8 mouse cellular contexts compared by ENCODE assay signal in genomic region chr2:26140292-26140819, GRCm38 (mm10). TPM values are rescaled to one million over a fixed set of nuclear protein-coding genes. Genes with fewer than 3 reads are reported as not detected.
DNase-seq lines count a peak whose midpoint lies in the region; ATAC-seq and TF ChIP-seq lines count a peak whose summit lies in the region.

No protein-coding gene starts in this region.

- H3K79me2 ChIP-seq in heart, adult 2 months (replicated peaks; ENCODE audit: control insufficient read depth, insufficient read depth, low read length): no peaks in the 10 kb centered on the region

- peak overlapping the region; percentile 83 for H3K4me2 ChIP-seq in embryonic facial prominence, embryonic 14.5 days (ENCODE audit: low read depth, low read length)
- peak overlapping the region; percentile 80 for H3K4me2 ChIP-seq in limb, embryonic 13.5 days (replicated peaks)
- H3K4me2 ChIP-seq in midbrain, embryonic 16.5 days (ENCODE audit: low read length): peak overlapping the region; percentile 94

- TF ChIP-seq CTCF in heart, adult 2 months (IDR thresholded peaks at IDR 0.05): no peak

- peak; percentile 99 for DNase-seq in 3T3-L1 (ENCODE audit: low read depth, low spot score)
- peak; percentile 99 to 100 for DNase-seq in adrenal gland, postnatal 4 days (ENCODE audit: low spot score in 2 of 2)
- peak; percentile 99 for DNase-seq in embryonic facial prominence, embryonic 14.5 days (ENCODE audit: low spot score)
- DNase-seq in heart, adult 2 months: peak; percentile 98 to 100
- DNase-seq in kidney, adult 8-10 months: peak; percentile 99 to 100
- peak; percentile 99 to 100 for DNase-seq in spleen, postnatal 10 days (ENCODE audit: low spot score in 2 of 2)

- peak; percentile 92 for ATAC-seq in embryonic facial prominence, embryonic 14.5 days (ENCODE audit: low read depth)
- peak; percentile 90 for ATAC-seq in limb, embryonic 13.5 days (ENCODE audit: low FRiP score, low read depth)
- ATAC-seq in midbrain, embryonic 16.5 days: peak; percentile 89

- H3K27ac ChIP-seq in embryonic facial prominence, embryonic 14.5 days (replicated peaks; ENCODE audit: low read depth, low read length): peak overlapping the region; percentile 92
- peak overlapping the region; percentile 97 for H3K27ac ChIP-seq in heart, adult 2 months
- peak overlapping the region; percentile 88 for H3K27ac ChIP-seq in limb, embryonic 13.5 days
- peak overlapping the region; percentile 99 for H3K27ac ChIP-seq in midbrain, embryonic 16.5 days (ENCODE audit: low read length)

- peak; percentile 87 for TF ChIP-seq POLR2A in heart, adult 2 months (IDR thresholded peaks at IDR 0.05; ENCODE audit: insufficient read depth, low read depth, low read length)

- intact Hi-C loops in heart, adult 2 months (cut with DNase I): loop anchor here (1.0 to 5.0 kb wide), 4 partner anchors 17 to 304 kb away; partner anchors contain the start of genes Camsap1, Nacc2 and Ubac1

- peaks cover 20% of the 10 kb centered on the region; the same call in 1 of the 2 replicates for H3K36me3 ChIP-seq in embryonic facial prominence, embryonic 14.5 days (ENCODE audit: control insufficient read depth, insufficient read depth, low read length)
- H3K36me3 ChIP-seq in heart, adult 2 months (ENCODE audit: control insufficient read depth, insufficient read depth, low read length): no peaks in the 10 kb centered on the region
- H3K36me3 ChIP-seq in limb, embryonic 13.5 days: peaks cover 27% of the 10 kb centered on the region
- 0 out of 2 replicates have a peak, but pooled peaks cover 4% of the 10 kb centered on the region for H3K36me3 ChIP-seq in midbrain, embryonic 16.5 days (ENCODE audit: control insufficient read depth, insufficient read depth, low read length)

- no peaks in the 10 kb centered on the region for H3K27me3 ChIP-seq in embryonic facial prominence, embryonic 14.5 days (replicated peaks; ENCODE audit: control insufficient read depth, insufficient read depth, low read length)
- no peaks in the 10 kb centered on the region for H3K27me3 ChIP-seq in heart, adult 2 months (ENCODE audit: control insufficient read depth, insufficient read depth, low read length)
- no peaks in the 10 kb centered on the region for H3K27me3 ChIP-seq in limb, embryonic 13.5 days
- H3K27me3 ChIP-seq in midbrain, embryonic 16.5 days (ENCODE audit: control insufficient read depth, insufficient read depth, low read depth, low read length): no peaks in the 10 kb centered on the region

- H3K4me3 ChIP-seq in embryonic facial prominence, embryonic 14.5 days (ENCODE audit: low read depth, low read length): peak overlapping the region; percentile 81
- peak overlapping the region; percentile 82 for H3K4me3 ChIP-seq in heart, adult 2 months
- peak overlapping the region; percentile 82 for H3K4me3 ChIP-seq in limb, embryonic 13.5 days
- H3K4me3 ChIP-seq in midbrain, embryonic 16.5 days (ENCODE audit: low read depth, low read length): peak overlapping the region; percentile 82

- peak overlapping the region; percentile 93 for H3K9ac ChIP-seq in embryonic facial prominence, embryonic 14.5 days (ENCODE audit: low read depth, low read length)
- peak overlapping the region; percentile 82 for H3K9ac ChIP-seq in heart, adult 2 months (ENCODE audit: low read depth, low read length)
- H3K9ac ChIP-seq in limb, embryonic 13.5 days: peak overlapping the region; percentile 91
- H3K9ac ChIP-seq in midbrain, embryonic 16.5 days (ENCODE audit: low read depth, low read length): peak overlapping the region; percentile 93

- WGBS in embryonic facial prominence, embryonic 14.5 days: under 1% methylated on average over 26 of the region's 60 CpGs
- WGBS in heart, adult 2 months: 1% methylated on average over 60 of the region's 60 CpGs
- under 1% methylated on average over 55 of the region's 60 CpGs for WGBS in limb, embryonic 13.5 days
- 0% methylated on average over 58 of the region's 60 CpGs for WGBS in midbrain, embryonic 16.5 days

- no peaks in the 10 kb centered on the region for H3K9me3 ChIP-seq in embryonic facial prominence, embryonic 14.5 days (ENCODE audit: control insufficient read depth, low read length)
- H3K9me3 ChIP-seq in limb, embryonic 13.5 days: no peaks in the 10 kb centered on the region
- H3K9me3 ChIP-seq in midbrain, embryonic 16.5 days (replicated peaks; ENCODE audit: control insufficient read depth, low read length, poor library complexity, severe bottlenecking): no peaks in the 10 kb centered on the region

- H3K4me1 ChIP-seq in embryonic facial prominence, embryonic 14.5 days (ENCODE audit: control insufficient read depth, insufficient read depth, low read length): peaks cover 12% of the 10 kb centered on the region; the same call in 1 of the 2 replicates
- peaks cover 5% of the 10 kb centered on the region for H3K4me1 ChIP-seq in heart, adult 2 months (ENCODE audit: control insufficient read depth, insufficient read depth, low read length)
- H3K4me1 ChIP-seq in limb, embryonic 13.5 days: peaks cover 24% of the 10 kb centered on the region
- peaks cover 17% of the 10 kb centered on the region for H3K4me1 ChIP-seq in midbrain, embryonic 16.5 days (ENCODE audit: control insufficient read depth, insufficient read depth, low read length)

- no peak for TF ChIP-seq EP300 in heart, adult 2 months (IDR thresholded peaks at IDR 0.05; ENCODE audit: insufficient read depth, low read depth, low read length)

RNA-seq across cellular contexts. Expression of gene Nacc2, which starts 17.3 kb away (rescaled TPM):
- total RNA-seq in adrenal gland, postnatal 4 days (2021): 10 to 100 TPM; 24.8 to 27.0 TPM
- polyA plus RNA-seq in embryonic facial prominence, embryonic 14.5 days (2014; fragmentation: Nextera tagmentation; extraction: Ambion mirVana): 7.0 and 8.9 TPM in 2 replicates
- total RNA-seq in heart, adult 2 months (2021): 10 to 100 TPM; 31.6 to 31.8 TPM
- polyA plus RNA-seq in heart, adult 2 months (2012; rRNA removed): 19.0 and 20.5 TPM in 2 replicates
- 5.2 and 6.0 TPM in 2 replicates for polyA plus RNA-seq in limb, embryonic 13.5 days (2015; fragmentation: Nextera tagmentation; extraction: Ambion mirVana)
- 14.1 and 18.1 TPM in 2 replicates for polyA plus RNA-seq in midbrain, embryonic 16.5 days (2015; fragmentation: Nextera tagmentation; extraction: Ambion mirVana)

Comparison
In these comparisons a context has a peak if more than half of its experiments do, and no peak if none do; other contexts are left out.
1. Peak in every context shown above with its lines: DNase-seq, ATAC-seq, H3K4me3 ChIP-seq and H3K27ac ChIP-seq.